Mouse (Mus musculus) kidney, embryonic 14.5 days (tissue): Measurements from ENCODE around the gene Tuba8. TPM values are rescaled to one million over a fixed set of nuclear protein-coding genes. Genes with fewer than 3 reads are reported as not detected.

ENCODE experiments used
- ATAC-seq: fragments of 200-750 bp; cut with Nextera tagmentation; 2 replicates; pipeline ENCODE4 v1.8.0; 2017; ENCODE audit warnings: moderate number of reproducible peaks, mild to moderate bottlenecking, moderate TSS enrichment, moderate library complexity; ENCODE audit not compliant: low FRiP score, low TSS enrichment
- H3K27ac ChIP-seq: fragments of 300-500 bp; sonication (generic); 2 replicates; pipeline ENCODE4 v1.5.1; 2014; ENCODE audit warnings: low read depth, mild to moderate bottlenecking, low read length, moderate library complexity, mixed read lengths
- H3K27me3 ChIP-seq: fragments of 300-500 bp; sonication (generic); 2 replicates; pipeline ENCODE4 v1.6.1; 2014; ENCODE audit warnings: mild to moderate bottlenecking, low read length; ENCODE audit not compliant: control insufficient read depth, insufficient read depth
- H3K36me3 ChIP-seq: fragments of 300-500 bp; sonication (generic); 2 replicates; pipeline ENCODE4 v1.6.1; 2014; ENCODE audit warnings: low read length, mixed read lengths; ENCODE audit not compliant: control insufficient read depth, insufficient read depth
- H3K4me1 ChIP-seq: fragments of 300-500 bp; sonication (generic); 2 replicates; pipeline ENCODE4 v1.6.1; 2014; ENCODE audit warnings: low read length, mixed read lengths; ENCODE audit not compliant: control insufficient read depth, insufficient read depth
- H3K4me2 ChIP-seq: fragments of 300-500 bp; sonication (generic); replicated peaks from 2 replicates; pipeline ENCODE4 v1.6.1; 2014; ENCODE audit warnings: low read depth, mild to moderate bottlenecking, low read length
- H3K4me3 ChIP-seq: fragments of 300-500 bp; sonication (generic); 2 replicates; pipeline ENCODE4 v1.5.1; 2014; ENCODE audit warnings: mild to moderate bottlenecking, low read length
- H3K9ac ChIP-seq: fragments of 300-500 bp; sonication (generic); 2 replicates; pipeline ENCODE4 v1.6.1; 2014; ENCODE audit warnings: low read depth, mild to moderate bottlenecking, low read length, moderate library complexity
- H3K9me3 ChIP-seq: fragments of 300-500 bp; sonication (generic); 2 replicates; pipeline ENCODE4 v1.6.1; 2016; ENCODE audit warnings: low read length; ENCODE audit not compliant: control insufficient read depth
- WGBS: fragments of 180-500 bp; shearing (Covaris S2); extraction: QIAGEN DNeasy Blood & Tissue Kit; methylation state at CpG from one replicate; pipeline ENCODE4 v1.1.7; 2014; 5-methylcytosine and 5-hydroxymethylcytosine counted together
- polyA plus RNA-seq: library from polyadenylated mRNA; unstranded; fragments of >200 nt; fragmentation: Nextera tagmentation; extraction: Ambion mirVana; gene quantifications from 2 replicates; pipeline ENCODE4 v1.2.1, GENCODE M21; 2014

Tuba8 gene
- polyA plus RNA-seq, 1 experiment from 2014 or later = 0.18 TPM

DNA sequence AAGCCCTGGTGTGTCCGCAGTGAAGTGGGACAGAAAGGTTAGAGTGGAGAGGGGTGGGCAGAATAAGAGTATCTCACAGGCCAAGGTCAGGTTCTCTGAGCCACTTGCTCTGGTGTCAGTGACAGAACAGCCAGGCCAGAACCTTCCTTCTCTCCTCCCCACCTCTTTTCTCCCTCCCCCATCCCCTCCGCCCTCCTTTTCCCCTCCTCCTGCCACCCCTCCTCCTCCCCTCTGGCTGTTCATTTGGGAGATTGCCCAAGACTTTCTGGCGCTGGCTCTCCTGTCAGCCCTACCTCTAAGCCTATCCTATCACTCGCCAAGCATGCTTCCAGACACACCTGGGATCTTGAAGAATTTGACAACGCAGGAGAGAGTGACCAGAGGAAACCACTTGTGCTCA lies 1.2 kb downstream of the Tuba8 start:
- H3K27me3 ChIP-seq = peaks cover 17% of the 10 kb centered on the region

DNA sequence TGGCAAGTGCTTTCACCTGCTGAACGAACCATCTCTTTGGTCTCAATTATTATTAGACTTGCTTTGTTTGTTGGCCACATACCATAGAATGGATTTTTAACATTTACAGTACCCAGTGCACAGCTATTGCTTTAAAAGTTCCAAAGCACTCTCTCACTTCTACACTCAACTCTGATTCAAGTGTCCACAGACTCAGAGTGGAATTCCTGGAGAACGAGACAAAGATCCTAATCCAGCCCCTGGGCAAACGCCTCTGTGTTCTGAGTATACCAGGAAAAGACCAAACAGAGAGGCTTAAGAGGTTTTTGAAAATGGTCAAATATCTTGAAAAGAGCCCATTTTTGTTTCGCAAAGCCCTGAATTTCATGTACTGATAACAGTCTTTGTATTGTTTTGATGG lies 2.5 kb downstream of the Tuba8 start:
- Histone ChIP-seq H3K4me2 (no peak overlapping the region), H3K36me3 (no peaks in the 10 kb centered on the region), H3K4me1 (peaks cover 14% of the 10 kb centered on the region; the same call in 1 of the 2 replicates), H3K4me3 (no peak overlapping the region), H3K9ac (no peak overlapping the region), H3K9me3 (no peaks in the 10 kb centered on the region), H3K27me3 (peaks cover 17% of the 10 kb centered on the region), H3K27ac (no peak overlapping the region)
- ATAC-seq = no peak
- 87% methylated on average over 4 of the region's 4 CpGs for WGBS

More for the DNA sequence above, 1.2 kb downstream of the Tuba8 start:
- Histone ChIP-seq H3K9ac (no peak overlapping the region), H3K4me2 (peak overlapping the region; percentile 72), H3K27ac (no peak overlapping the region), H3K4me1 (peaks cover 14% of the 10 kb centered on the region; the same call in 1 of the 2 replicates), H3K4me3 (no peak overlapping the region; the same call in 1 of the 2 replicates), H3K9me3 (no peaks in the 10 kb centered on the region), H3K36me3 (no peaks in the 10 kb centered on the region)
- ATAC-seq = 0 out of 2 replicates have a peak, but pooled peaks have one; percentile 16
- 7% methylated on average over 5 of the region's 5 CpGs for WGBS

DNA sequence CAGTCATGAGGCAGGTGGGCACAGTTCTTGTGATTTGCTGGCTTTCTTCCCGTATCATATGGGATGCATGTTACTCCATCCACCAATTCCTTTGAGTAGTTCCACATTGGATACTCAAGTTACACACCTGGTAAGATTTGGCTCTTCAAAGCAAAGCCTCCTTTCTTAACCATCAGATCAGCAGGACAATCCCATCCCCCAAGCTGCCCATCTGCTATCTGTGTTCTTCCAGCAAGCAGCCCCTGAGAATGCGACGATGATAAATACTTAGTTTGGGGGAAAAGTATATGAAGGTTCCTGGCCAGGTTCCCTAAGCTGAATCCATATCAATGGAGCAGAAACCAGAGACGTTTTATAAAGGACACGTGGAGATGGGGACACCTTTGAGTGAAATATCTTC lies 3.7 kb downstream of the Tuba8 start:
- 93% methylated on average over 5 of the region's 5 CpGs for WGBS
- no peak overlapping the region for H3K4me2 ChIP-seq
- H3K4me1 ChIP-seq = peaks cover 14% of the 10 kb centered on the region; the same call in 1 of the 2 replicates
- no peak for ATAC-seq
- no peaks in the 10 kb centered on the region for H3K9me3 ChIP-seq
- H3K36me3 ChIP-seq = no peaks in the 10 kb centered on the region
- H3K27me3 ChIP-seq = peaks cover 17% of the 10 kb centered on the region
- no peak overlapping the region for H3K9ac ChIP-seq
- H3K4me3 ChIP-seq = no peak overlapping the region
- no peak overlapping the region for H3K27ac ChIP-seq

DNA sequence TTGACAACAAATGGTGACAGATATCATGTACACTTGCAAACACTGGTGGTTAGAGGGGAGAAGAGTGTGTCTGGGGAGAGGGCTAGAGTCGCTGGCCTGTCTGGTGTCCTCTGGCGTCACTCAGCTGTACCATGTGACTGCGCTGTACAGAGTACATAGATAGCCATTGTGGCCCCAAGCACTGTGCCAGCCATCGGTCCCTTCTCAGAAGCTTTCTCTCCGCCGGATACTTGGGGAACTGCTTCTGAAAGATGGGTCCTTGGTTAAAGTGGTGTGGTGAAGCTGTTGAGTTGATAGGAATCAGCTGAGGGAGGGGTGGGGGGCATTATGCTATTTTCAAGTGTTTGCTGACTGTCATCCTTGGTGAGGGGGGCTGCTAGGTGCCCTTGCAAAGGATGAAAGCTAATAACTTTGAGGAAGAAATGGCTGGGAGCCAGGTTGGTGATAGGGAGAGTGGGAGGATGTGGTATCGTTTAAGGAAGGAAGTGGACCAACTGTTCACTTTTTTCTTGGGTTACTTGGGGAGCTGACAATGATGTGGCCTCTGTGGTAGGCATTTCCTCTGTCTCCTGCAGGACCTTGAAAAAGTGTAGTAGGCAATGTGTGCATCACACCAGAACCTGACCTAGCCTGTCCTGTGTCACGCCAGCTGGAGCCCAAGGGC lies 4.3 kb downstream of the Tuba8 start:
- Histone ChIP-seq H3K4me1 (peaks cover 14% of the 10 kb centered on the region; the same call in 1 of the 2 replicates), H3K4me2 (no peak overlapping the region), H3K9me3 (no peaks in the 10 kb centered on the region), H3K27ac (no peak overlapping the region), H3K4me3 (no peak overlapping the region), H3K36me3 (no peaks in the 10 kb centered on the region), H3K9ac (no peak overlapping the region), H3K27me3 (peaks cover 16% of the 10 kb centered on the region)
- ATAC-seq = no peak
- 83% methylated on average over 8 of the region's 8 CpGs for WGBS

DNA sequence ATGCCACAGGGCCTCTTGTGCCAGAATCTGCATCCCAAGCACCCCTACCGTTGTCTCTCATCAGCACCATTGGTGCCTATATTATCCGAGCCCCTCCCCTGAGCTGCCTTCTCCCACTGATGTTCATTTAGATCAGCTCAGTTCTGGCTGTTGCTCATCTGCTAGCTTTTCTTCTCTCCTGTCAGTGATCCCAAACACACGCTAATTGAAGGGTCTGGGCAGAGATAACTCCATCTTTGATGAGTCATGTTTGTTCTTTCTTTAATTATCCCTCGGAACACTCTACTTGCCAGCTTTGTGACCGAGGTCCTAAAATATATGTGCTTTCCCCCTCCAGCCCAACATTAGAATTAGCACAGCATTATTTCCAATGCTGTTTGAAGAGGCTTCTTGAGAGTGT lies 4.8 kb downstream of the Tuba8 start:
- H3K9ac ChIP-seq = no peak overlapping the region
- 80% methylated on average over 5 of the region's 5 CpGs for WGBS
- no peak overlapping the region for H3K4me2 ChIP-seq
- peaks cover 13% of the 10 kb centered on the region for H3K27me3 ChIP-seq
- ATAC-seq = no peak
- H3K4me1 ChIP-seq = peaks cover 14% of the 10 kb centered on the region; the same call in 1 of the 2 replicates
- H3K4me3 ChIP-seq = no peak overlapping the region
- no peaks in the 10 kb centered on the region for H3K9me3 ChIP-seq
- H3K27ac ChIP-seq = no peak overlapping the region
- no peaks in the 10 kb centered on the region for H3K36me3 ChIP-seq

DNA sequence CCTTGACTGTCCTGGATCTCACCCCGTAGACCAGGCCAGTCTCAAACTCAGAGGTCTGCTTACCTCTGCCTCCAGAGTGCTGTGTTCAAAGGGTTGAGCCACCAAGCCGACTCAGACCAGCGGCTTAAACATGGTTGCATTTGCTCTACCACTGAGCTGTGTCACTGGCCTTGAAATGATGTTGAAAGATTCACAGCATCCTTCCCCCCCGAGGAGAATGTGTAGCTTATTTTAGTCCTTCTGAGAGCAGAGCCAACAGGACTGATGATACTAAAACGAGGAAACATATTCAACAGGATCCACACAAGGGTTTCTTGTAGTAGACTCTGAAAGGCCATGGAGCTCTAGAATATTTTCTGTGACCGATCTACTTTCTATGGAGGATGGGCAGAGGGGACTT lies 5.4 kb downstream of the Tuba8 start:
- peaks cover 10% of the 10 kb centered on the region; the same call in 1 of the 2 replicates for H3K4me1 ChIP-seq
- H3K27ac ChIP-seq = no peak overlapping the region
- H3K9ac ChIP-seq = no peak overlapping the region
- H3K4me2 ChIP-seq = no peak overlapping the region
- H3K9me3 ChIP-seq = no peaks in the 10 kb centered on the region
- WGBS = 88% methylated on average over 6 of the region's 6 CpGs
- H3K27me3 ChIP-seq = peaks cover 8% of the 10 kb centered on the region
- no peak overlapping the region for H3K4me3 ChIP-seq
- H3K36me3 ChIP-seq = no peaks in the 10 kb centered on the region
- ATAC-seq = no peak

DNA sequence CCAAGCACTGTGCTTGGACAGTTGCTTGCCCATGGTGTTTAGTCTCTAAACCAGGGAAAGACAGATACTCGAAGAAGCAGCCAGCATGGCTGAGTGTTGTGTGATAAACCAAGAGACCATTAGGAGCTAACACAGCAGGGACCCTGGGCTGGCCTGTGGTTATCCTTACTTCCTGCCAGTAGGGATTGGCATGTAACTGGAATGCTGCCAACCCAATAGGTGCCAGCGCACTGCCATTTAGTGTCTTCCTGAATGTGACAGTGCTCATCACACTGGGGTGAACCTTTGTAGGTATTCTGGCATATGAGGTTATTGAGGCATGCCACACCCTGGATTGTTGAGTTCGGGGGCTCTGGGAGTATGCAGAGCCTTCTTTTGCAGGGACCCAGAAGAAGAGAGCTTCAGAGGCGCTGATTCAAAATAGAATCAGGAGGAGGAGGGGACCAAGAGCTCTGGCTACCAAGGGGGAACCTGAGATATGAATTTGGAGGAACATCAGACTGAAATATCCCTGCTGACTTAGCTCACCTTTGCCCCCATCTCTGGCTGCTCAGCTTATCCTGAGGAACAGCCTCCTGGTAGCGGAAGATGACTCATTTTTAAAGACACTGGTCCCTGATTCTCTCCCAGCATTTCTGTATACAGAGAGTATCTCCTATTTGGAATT lies 6.2 kb downstream of the Tuba8 start:
- 80% methylated on average over 5 of the region's 5 CpGs for WGBS
- no peak for ATAC-seq

DNA sequence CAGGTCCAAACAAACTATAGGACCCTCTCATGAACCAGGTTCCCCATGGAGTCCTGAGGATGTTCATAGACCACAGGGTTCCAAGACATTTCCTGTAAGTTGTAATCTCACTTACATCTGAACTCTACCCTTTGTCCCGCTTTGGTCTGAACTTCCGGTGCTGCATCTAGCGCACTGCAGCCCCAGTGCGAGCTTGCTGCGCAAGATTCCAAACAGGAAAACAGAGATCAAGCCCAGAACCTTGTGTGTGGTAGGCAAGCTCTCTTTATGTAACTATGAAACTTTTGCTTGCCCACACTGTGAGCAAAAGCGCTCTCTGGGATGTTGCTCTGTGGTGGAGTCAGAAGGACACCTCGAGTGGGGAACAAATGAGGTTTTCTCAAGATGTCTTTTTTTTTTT lies 7.5 kb downstream of the Tuba8 start:
- Histone ChIP-seq H3K36me3 (no peaks in the 10 kb centered on the region), H3K4me3 (no peak overlapping the region), H3K27me3 (no peaks in the 10 kb centered on the region), H3K27ac (no peak overlapping the region), H3K4me2 (no peak overlapping the region), H3K9me3 (peaks cover under 1% of the 10 kb centered on the region; the same call in 1 of the 2 replicates), H3K4me1 (no peaks in the 10 kb centered on the region), H3K9ac (no peak overlapping the region)
- no peak for ATAC-seq
- WGBS = 89% methylated on average over 7 of the region's 7 CpGs

More for the DNA sequence above, 6.2 kb downstream of the Tuba8 start:
- H3K4me3 ChIP-seq = no peak overlapping the region
- 0 out of 2 replicates have a peak, but pooled peaks cover 3% of the 10 kb centered on the region for H3K4me1 ChIP-seq
- H3K27ac ChIP-seq = no peak overlapping the region
- H3K27me3 ChIP-seq = no peaks in the 10 kb centered on the region; the same call in 1 of the 2 replicates
- H3K36me3 ChIP-seq = no peaks in the 10 kb centered on the region
- H3K9me3 ChIP-seq = no peaks in the 10 kb centered on the region
- no peak overlapping the region for H3K9ac ChIP-seq
- H3K4me2 ChIP-seq = no peak overlapping the region

DNA sequence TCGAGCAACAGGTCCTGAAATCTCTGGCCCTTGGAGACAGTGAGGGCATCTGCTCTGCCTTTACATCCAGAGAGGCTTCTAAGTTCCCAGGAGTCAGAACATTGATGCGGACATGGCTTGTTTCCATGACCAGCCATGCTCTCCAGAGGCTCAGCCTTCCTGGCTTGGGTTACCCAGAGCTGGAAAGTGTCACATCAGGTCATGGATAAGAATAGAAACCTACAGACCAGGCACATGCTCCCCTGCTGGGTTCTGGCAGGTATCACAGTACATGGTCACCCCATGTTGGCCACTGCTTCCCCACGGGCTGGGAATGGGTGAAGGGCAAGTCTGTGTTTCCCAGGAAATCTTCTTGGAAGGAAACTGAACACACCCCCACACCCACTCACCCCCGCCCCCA lies 8.9 kb downstream of the Tuba8 start:
- Histone ChIP-seq H3K27me3 (no peaks in the 10 kb centered on the region), H3K4me2 (no peak overlapping the region), H3K27ac (no peak overlapping the region), H3K36me3 (no peaks in the 10 kb centered on the region), H3K9ac (no peak overlapping the region), H3K4me3 (no peak overlapping the region), H3K4me1 (no peaks in the 10 kb centered on the region), H3K9me3 (peaks cover 2% of the 10 kb centered on the region; the same call in 1 of the 2 replicates)
- WGBS = 81% methylated on average over 4 of the region's 4 CpGs
- no peak for ATAC-seq
